Mouse (Mus musculus): ENCODE results near the gene Klk1b1.
"Not testable (repeated sequence)": the region's sequence is repeated elsewhere in the genome, so short reads cannot be mapped to it uniquely, and the experiment has no call there.

DNA sequence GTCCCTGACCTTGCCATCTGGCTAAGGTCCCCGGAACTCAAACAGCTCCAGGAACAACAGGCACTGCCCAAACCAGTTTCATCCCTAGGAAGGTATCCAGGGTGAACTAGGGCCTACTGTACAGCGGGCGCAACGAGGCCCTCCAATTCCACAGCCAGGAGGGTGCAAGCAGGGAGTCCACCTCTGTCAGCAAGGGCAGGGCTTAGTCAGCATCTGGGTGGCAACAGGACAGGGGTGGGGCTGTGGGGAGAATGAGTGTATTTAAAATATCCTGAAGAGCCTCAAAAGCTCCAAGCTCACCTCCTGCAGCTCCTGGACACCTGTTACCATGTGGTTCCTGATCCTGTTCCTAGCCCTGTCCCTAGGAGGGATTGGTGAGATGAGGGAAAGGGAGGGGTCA lies 29.0 kb downstream of the Klk1b1 start, which contains the start of gene Klk1b11:
- TF ChIP-seq CTCF (IDR thresholded peaks at IDR 0.05; ENCODE audit: borderline replicate concordance, extremely low read depth, insufficient read depth, insufficient read length); POLR2A (IDR thresholded peaks at IDR 0.05; ENCODE audit: borderline replicate concordance, extremely low read depth, insufficient read depth, insufficient read length, poor library complexity, severe bottlenecking): not testable (repeated sequence)
